Mouse (Mus musculus) urinary bladder, adult 2 months (tissue): Measurements from ENCODE around the gene Olfr651. TPM values are rescaled to one million over a fixed set of nuclear protein-coding genes. Genes with fewer than 3 reads are reported as not detected.
"Not testable (repeated sequence)": the region's sequence is repeated elsewhere in the genome, so short reads cannot be mapped to it uniquely, and the experiment has no call there.

Source experiments
- DNase-seq: peaks from one replicate; pipeline ENCODE4 v3.0.0; 2022; ENCODE audit warnings: low spot score
- polyA plus RNA-seq: library from polyadenylated mRNA; depleted of rRNA; stranded (reverse); fragments of >200 nt; gene quantifications from 2 replicates; pipeline ENCODE4 v1.2.3, GENCODE M21; 2012; rRNA removed

Gene Olfr651
- polyA plus RNA-seq: not detected in 2 replicates

GRCm38 (mm10) chr7:104549833-104550232 lies at the start of gene Olfr651:
TSS of gene Olfr651 (plus strand) at chr7:104550133.
- DNase-seq: no peak

GRCm38 (mm10) chr7:104501186-104501585 lies 48.7 kb upstream of the Olfr651 start:
- DNase-seq: not testable (repeated sequence)

- no peak for DNase-seq
Observed at GRCm38 (mm10) chr7:104501589-104502371, 48.2 kb upstream of the Olfr651 start.

GRCm38 (mm10) chr7:104507421-104508065 lies 42.4 kb upstream of the Olfr651 start, which contains the start of gene Trim30d:
TSS of gene Trim30d (minus strand) at chr7:104507849.
- not testable (repeated sequence) for DNase-seq

GRCm38 (mm10) chr7:104552700-104553099 lies 2.8 kb downstream of the Olfr651 start:
- no peak for DNase-seq

- no peak for DNase-seq
Observed at GRCm38 (mm10) chr7:104560601-104561000, 10.7 kb downstream of the Olfr651 start, which contains the start of gene Olfr652. TSS of gene Olfr652 (plus strand) at chr7:104560901.

GRCm38 (mm10) chr7:104577014-104577413 lies 27.1 kb downstream of the Olfr651 start, which contains the start of gene Olfr653:
TSS of gene Olfr653 (plus strand) at chr7:104577314.
- DNase-seq: no peak

- DNase-seq: no peak
Observed at GRCm38 (mm10) chr7:104580846-104581245, 30.9 kb downstream of the Olfr651 start.

- no peak for DNase-seq
Observed at GRCm38 (mm10) chr7:104581429-104581828, 31.5 kb downstream of the Olfr651 start.

GRCm38 (mm10) chr7:104586725-104587124 lies 36.8 kb downstream of the Olfr651 start, which contains the start of gene Olfr654:
TSS of gene Olfr654 (plus strand) at chr7:104587025.
- no peak for DNase-seq

GRCm38 (mm10) chr7:104588274-104588673 lies 38.3 kb downstream of the Olfr651 start:
- DNase-seq: no peak

- DNase-seq: no peak
Observed at GRCm38 (mm10) chr7:104601679-104602078, 51.7 kb downstream of the Olfr651 start, which contains the start of gene Olfr655. TSS of gene Olfr655 (minus strand) at chr7:104601779.

- no peak for DNase-seq
Observed at GRCm38 (mm10) chr7:104603173-104603572, 53.2 kb downstream of the Olfr651 start.

Other genes with a start within 250 kb of the Olfr651 start
- 20.1 and 25.7 TPM in 2 replicates for gene Trim12a, start 234.7 kb upstream of the Olfr651 start, polyA plus RNA-seq
- gene Trim34b, start 220.7 kb upstream of the Olfr651 start, polyA plus RNA-seq: 0.37 and 0.48 TPM in 2 replicates
- gene Trim12c, start 196.8 kb upstream of the Olfr651 start, polyA plus RNA-seq: 11.9 and 14.2 TPM in 2 replicates
- 0.29 and 0.32 TPM in 2 replicates for gene Trim30b, start 180.2 kb upstream of the Olfr651 start, polyA plus RNA-seq
- 0.29 and 0.34 TPM in 2 replicates for gene Trim30c, start 149.3 kb upstream of the Olfr651 start, polyA plus RNA-seq
- 11.3 and 12.1 TPM in 2 replicates for gene Trim30a, start 84.9 kb upstream of the Olfr651 start, polyA plus RNA-seq
- gene Trim30d, start 42.3 kb upstream of the Olfr651 start, polyA plus RNA-seq: 7.9 and 8.7 TPM in 2 replicates
- not detected in 2 replicates for gene Olfr652, start 10.8 kb downstream of the Olfr651 start, polyA plus RNA-seq
- gene Olfr653, start 27.2 kb downstream of the Olfr651 start, polyA plus RNA-seq: not detected in 2 replicates
- gene Olfr654, start 36.9 kb downstream of the Olfr651 start, polyA plus RNA-seq: not detected in 2 replicates
- gene Olfr655, start 51.6 kb downstream of the Olfr651 start, polyA plus RNA-seq: not detected in 2 replicates
- gene Olfr656, start 63.8 kb downstream of the Olfr651 start, polyA plus RNA-seq: not detected in 2 replicates
- gene Olfr657, start 74.7 kb downstream of the Olfr651 start, polyA plus RNA-seq: not detected in 2 replicates
- gene Olfr658, start 97.2 kb downstream of the Olfr651 start, polyA plus RNA-seq: not detected in 2 replicates
- gene Olfr659, start 116.6 kb downstream of the Olfr651 start, polyA plus RNA-seq: not detected in 2 replicates
- gene Olfr661, start 136.4 kb downstream of the Olfr651 start, polyA plus RNA-seq: not detected in 2 replicates
- not detected in 2 replicates for gene Usp17le, start 227.3 kb downstream of the Olfr651 start, polyA plus RNA-seq